Mouse (Mus musculus) ovary, adult 18-20 months (tissue): ENCODE data around the gene Cmss1.

ENCODE experiments used
- DNase-seq: peaks from one replicate; pipeline ENCODE4 v3.0.0; 2022; ENCODE audit warnings: low spot score, mixed read lengths

The Cmss1 gene

GRCm38 (mm10) chr16:57295216-57295934 lies 311.3 kb downstream of the Cmss1 start:
- no peak for DNase-seq

GRCm38 (mm10) chr16:57292765-57293164 lies 313.9 kb downstream of the Cmss1 start, which contains the start of gene Tmem30c:
Gene Tmem30c, minus strand, starts transcription at chr16:57292865.
- DNase-seq: no peak

GRCm38 (mm10) chr16:57292296-57292695 lies 314.4 kb downstream of the Cmss1 start:
- DNase-seq: no peak

GRCm38 (mm10) chr16:57291696-57292095 lies 315.0 kb downstream of the Cmss1 start:
- no peak for DNase-seq

- no peak for DNase-seq
Measured at GRCm38 (mm10) chr16:57281417-57281816, 325.2 kb downstream of the Cmss1 start.

- no peak for DNase-seq
Measured at GRCm38 (mm10) chr16:57280221-57281217, 326.1 kb downstream of the Cmss1 start.

- DNase-seq: no peak
Measured at GRCm38 (mm10) chr16:57278976-57279626, 327.6 kb downstream of the Cmss1 start.

- no peak for DNase-seq
Measured at GRCm38 (mm10) chr16:57269751-57270150, 336.9 kb downstream of the Cmss1 start.

- DNase-seq: no peak
Measured at GRCm38 (mm10) chr16:57268058-57268841, 338.4 kb downstream of the Cmss1 start.

- no peak for DNase-seq
Measured at GRCm38 (mm10) chr16:57267068-57267467, 339.6 kb downstream of the Cmss1 start.

- no peak for DNase-seq
Measured at GRCm38 (mm10) chr16:57260152-57260551, 346.5 kb downstream of the Cmss1 start.

GRCm38 (mm10) chr16:57259356-57260083 lies 347.1 kb downstream of the Cmss1 start:
- no peak for DNase-seq
